Mouse (Mus musculus): Measurements from ENCODE around the gene Ccdc8. TPM values are rescaled to one million over a fixed set of nuclear protein-coding genes. Genes with fewer than 3 reads are reported as not detected.
A peak's percentile ranks its signal among the peaks of the same experiment; 100 is the strongest.

Ccdc8 gene
- total and polyA plus RNA-seq, 2 experiments from 2014 or later: 11.7 to 31.2 TPM

GRCm38 (mm10) chr7:16946441-16947348 lies 45.8 kb upstream of the Ccdc8 start:
- Histone ChIP-seq H3K4me1 (ENCODE audit: control insufficient read depth, insufficient read depth) (peaks cover 22% of the 10 kb centered on the region), H3K27ac (ENCODE audit: low read depth) (no peak overlapping the region), H3K9ac (replicated peaks; ENCODE audit: low read depth, low read length) (peak overlapping the region; percentile 26), H3K9me3 (replicated peaks; ENCODE audit: control insufficient read depth, low read length) (no peaks in the 10 kb centered on the region), H3K36me3 (replicated peaks; ENCODE audit: control insufficient read depth, insufficient read depth, low read length) (no peaks in the 10 kb centered on the region), H3K4me2 (ENCODE audit: low read depth, low read length) (peak overlapping the region; percentile 77), H3K27me3 (ENCODE audit: control insufficient read depth, insufficient read depth, low read length) (peaks cover 23% of the 10 kb centered on the region), H3K4me3 (ENCODE audit: low read depth, low read length) (peak overlapping the region; percentile 44)
- DNase-seq (ENCODE audit: low spot score) (peak; percentile 34), ATAC-seq (ENCODE audit: insufficient read depth, low read depth) (no peak)
- peak; percentile 24; the same call in 1 of the 2 replicates for TF ChIP-seq CTCF (IDR thresholded peaks at IDR 0.05; ENCODE audit: low read depth)
- no peak for TF ChIP-seq EP300 (IDR thresholded peaks at IDR 0.05; ENCODE audit: low read depth)
- 6% methylated on average over 52 of the region's 53 CpGs for WGBS

GRCm38 (mm10) chr7:16947349-16947895 lies 45.1 kb upstream of the Ccdc8 start:
- WGBS: 25% methylated on average over 20 of the region's 22 CpGs
- H3K9me3 ChIP-seq (replicated peaks; ENCODE audit: control insufficient read depth, low read length): no peaks in the 10 kb centered on the region
- TF ChIP-seq CTCF (IDR thresholded peaks at IDR 0.05; ENCODE audit: low read depth) (no peak), EP300 (IDR thresholded peaks at IDR 0.05; ENCODE audit: low read depth) (no peak)
- H3K9ac ChIP-seq (replicated peaks; ENCODE audit: low read depth, low read length): peak overlapping the region; percentile 26; the same call in 1 of the 2 replicates
- peaks cover 22% of the 10 kb centered on the region for H3K4me1 ChIP-seq (ENCODE audit: control insufficient read depth, insufficient read depth)
- DNase-seq (ENCODE audit: low spot score) (no peak), ATAC-seq (ENCODE audit: insufficient read depth, low read depth) (no peak)
- H3K27me3 ChIP-seq (ENCODE audit: control insufficient read depth, insufficient read depth, low read length): peaks cover 23% of the 10 kb centered on the region
- H3K27ac ChIP-seq (ENCODE audit: low read depth): no peak overlapping the region
- H3K4me3 ChIP-seq (ENCODE audit: low read depth, low read length): peak overlapping the region; percentile 44
- H3K36me3 ChIP-seq (replicated peaks; ENCODE audit: control insufficient read depth, insufficient read depth, low read length): no peaks in the 10 kb centered on the region
- H3K4me2 ChIP-seq (ENCODE audit: low read depth, low read length): peak overlapping the region; percentile 77

- H3K36me3 ChIP-seq (replicated peaks; ENCODE audit: control insufficient read depth, insufficient read depth, low read length): no peaks in the 10 kb centered on the region
- H3K27ac ChIP-seq (ENCODE audit: low read depth): no peak overlapping the region
- WGBS: 4% methylated on average over 4 of the region's 4 CpGs
- no peak overlapping the region for H3K4me3 ChIP-seq (ENCODE audit: low read depth, low read length)
- H3K4me2 ChIP-seq (ENCODE audit: low read depth, low read length): peak overlapping the region; percentile 77
- H3K4me1 ChIP-seq (ENCODE audit: control insufficient read depth, insufficient read depth): peaks cover 22% of the 10 kb centered on the region
- DNase-seq (ENCODE audit: low spot score) (peak; percentile 50), ATAC-seq (ENCODE audit: insufficient read depth, low read depth) (peak; percentile 21; the same call in 1 of the 2 replicates)
- H3K27me3 ChIP-seq (ENCODE audit: control insufficient read depth, insufficient read depth, low read length): peaks cover 23% of the 10 kb centered on the region
- H3K9me3 ChIP-seq (replicated peaks; ENCODE audit: control insufficient read depth, low read length): no peaks in the 10 kb centered on the region
- no peak for TF ChIP-seq CTCF (IDR thresholded peaks at IDR 0.05; ENCODE audit: low read depth)
- TF ChIP-seq EP300 (IDR thresholded peaks at IDR 0.05; ENCODE audit: low read depth): no peak
- H3K9ac ChIP-seq (replicated peaks; ENCODE audit: low read depth, low read length): no peak overlapping the region
Measured at GRCm38 (mm10) chr7:16947959-16948361, 44.5 kb upstream of the Ccdc8 start.

GRCm38 (mm10) chr7:16948923-16949458 lies 43.5 kb upstream of the Ccdc8 start:
- ATAC-seq (ENCODE audit: insufficient read depth, low read depth): no peak
- Histone ChIP-seq H3K4me2 (ENCODE audit: low read depth, low read length) (no peak overlapping the region), H3K9me3 (replicated peaks; ENCODE audit: control insufficient read depth, low read length) (no peaks in the 10 kb centered on the region), H3K36me3 (replicated peaks; ENCODE audit: control insufficient read depth, insufficient read depth, low read length) (no peaks in the 10 kb centered on the region), H3K4me3 (ENCODE audit: low read depth, low read length) (no peak overlapping the region), H3K9ac (replicated peaks; ENCODE audit: low read depth, low read length) (no peak overlapping the region), H3K4me1 (ENCODE audit: control insufficient read depth, insufficient read depth) (peaks cover 22% of the 10 kb centered on the region), H3K27me3 (ENCODE audit: control insufficient read depth, insufficient read depth, low read length) (peaks cover 23% of the 10 kb centered on the region), H3K27ac (ENCODE audit: low read depth) (no peak overlapping the region)
- DNase-seq (ENCODE audit: low spot score): no peak
- TF ChIP-seq CTCF (IDR thresholded peaks at IDR 0.05; ENCODE audit: low read depth) (no peak), EP300 (IDR thresholded peaks at IDR 0.05; ENCODE audit: low read depth) (no peak)
- WGBS: 79% methylated on average over 8 of the region's 8 CpGs

GRCm38 (mm10) chr7:16949908-16950841 lies 42.3 kb upstream of the Ccdc8 start:
- H3K4me1 ChIP-seq (ENCODE audit: control insufficient read depth, insufficient read depth): peaks cover 22% of the 10 kb centered on the region

More at GRCm38 (mm10) chr7:16949908-16950841, 42.3 kb upstream of the Ccdc8 start:
- Histone ChIP-seq H3K9ac (replicated peaks; ENCODE audit: low read depth, low read length) (no peak overlapping the region), H3K36me3 (replicated peaks; ENCODE audit: control insufficient read depth, insufficient read depth, low read length) (no peaks in the 10 kb centered on the region), H3K4me3 (ENCODE audit: low read depth, low read length) (peak overlapping the region; percentile 33), H3K9me3 (replicated peaks; ENCODE audit: control insufficient read depth, low read length) (no peaks in the 10 kb centered on the region), H3K27me3 (ENCODE audit: control insufficient read depth, insufficient read depth, low read length) (peaks cover 19% of the 10 kb centered on the region), H3K4me2 (ENCODE audit: low read depth, low read length) (peak overlapping the region; percentile 56), H3K27ac (ENCODE audit: low read depth) (no peak overlapping the region)
- peak; percentile 88 for TF ChIP-seq CTCF (IDR thresholded peaks at IDR 0.05; ENCODE audit: low read depth)
- TF ChIP-seq EP300 (IDR thresholded peaks at IDR 0.05; ENCODE audit: low read depth): no peak
- ATAC-seq (ENCODE audit: insufficient read depth, low read depth): 0 out of 2 replicates have a peak, but pooled peaks have one; percentile 18
- 9% methylated on average over 29 of the region's 29 CpGs for WGBS
- DNase-seq (ENCODE audit: low spot score): peak; percentile 44

All from heart, postnatal 0 days (tissue).